In the genomic region with DNA sequence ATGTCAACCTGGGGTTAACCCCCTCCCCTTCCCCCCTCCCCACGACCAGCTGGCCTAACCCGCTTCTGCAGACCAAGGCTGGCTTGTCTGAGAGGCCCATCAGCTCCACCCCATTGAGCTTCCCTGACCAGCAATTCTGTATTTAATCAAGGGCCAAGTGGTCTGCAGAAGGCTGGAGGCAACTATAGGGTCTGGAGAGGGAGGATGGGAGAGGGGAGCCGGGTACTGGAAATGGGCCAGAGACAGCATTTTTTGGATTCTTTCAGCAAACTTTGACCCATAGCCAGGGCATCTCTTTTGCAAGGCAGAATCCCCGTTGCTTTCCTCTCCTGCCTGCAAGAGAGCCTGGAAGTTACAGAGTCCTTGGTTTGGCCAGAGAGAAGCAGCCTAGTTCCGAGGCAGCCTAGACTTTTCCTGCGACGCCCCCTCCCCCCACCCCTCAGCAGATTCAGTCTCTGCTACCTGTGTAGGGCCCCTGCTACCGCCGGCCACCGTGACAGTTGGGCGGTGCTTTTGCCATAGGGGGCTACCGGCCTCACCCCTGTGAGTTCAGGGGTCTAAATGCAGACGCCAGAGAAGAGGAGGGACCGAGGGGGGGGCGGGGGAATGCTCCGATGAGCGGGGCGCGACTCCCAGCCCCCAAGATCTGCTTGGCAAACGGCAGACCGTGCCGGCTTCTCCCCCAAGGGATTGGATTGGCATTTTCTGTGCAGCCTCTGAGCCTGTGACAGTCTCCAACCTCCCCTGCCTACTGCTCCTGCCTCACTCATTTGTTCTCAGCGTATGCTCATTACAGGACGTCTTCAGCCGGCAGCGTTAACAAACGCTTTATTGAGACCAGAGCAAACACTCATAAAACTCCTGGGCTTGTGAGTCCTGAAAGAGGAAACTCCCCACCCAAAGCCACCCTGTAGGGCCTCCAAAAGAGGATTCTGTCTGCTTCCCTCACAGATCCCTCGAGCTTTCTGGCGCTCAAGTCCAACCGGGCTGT, we compare ENCODE assay signal across 8 mouse cellular contexts. TPM values are rescaled to one million over a fixed set of nuclear protein-coding genes. Genes with fewer than 3 reads are reported as not detected.
DNase-seq lines count a peak whose midpoint lies in the region; ATAC-seq and TF ChIP-seq lines count a peak whose summit lies in the region.

No protein-coding gene starts in this region.

- no peaks in the 10 kb centered on the region for H3K9me3 ChIP-seq in forebrain, embryonic 10.5 days
- no peaks in the 10 kb centered on the region for H3K9me3 ChIP-seq in limb, embryonic 12.5 days

- H3K4me2 ChIP-seq in limb, embryonic 12.5 days: peak overlapping the region; percentile 76

- H3K4me3 ChIP-seq in forebrain, embryonic 10.5 days: peak overlapping the region; percentile 48
- peak overlapping the region; percentile 36 for H3K4me3 ChIP-seq in limb, embryonic 12.5 days (replicated peaks)
- peak overlapping the region; percentile 15; the same call in 1 of the 2 replicates for H3K4me3 ChIP-seq in olfactory bulb, adult 2 months (ENCODE audit: insufficient read depth, low read depth, low read length)

- no peaks in the 10 kb centered on the region for H3K36me3 ChIP-seq in forebrain, embryonic 10.5 days (replicated peaks)
- no peaks in the 10 kb centered on the region for H3K36me3 ChIP-seq in limb, embryonic 12.5 days

- no peak for ATAC-seq in limb, embryonic 12.5 days (ENCODE audit: insufficient number of reproducible peaks, insufficient read depth, low FRiP score, low TSS enrichment, low read depth)
- ATAC-seq in cerebellum, adult (ENCODE audit: insufficient number of reproducible peaks, low FRiP score, low TSS enrichment): no peak

- 2% methylated on average over 30 of the region's 30 CpGs for WGBS in forebrain, embryonic 10.5 days
- WGBS in limb, embryonic 12.5 days: under 1% methylated on average over 29 of the region's 30 CpGs
- WGBS in olfactory bulb, adult 2 months: 4% methylated on average over 30 of the region's 30 CpGs

- H3K9ac ChIP-seq in limb, embryonic 12.5 days (replicated peaks): peak overlapping the region; percentile 50

- H3K27me3 ChIP-seq in forebrain, embryonic 10.5 days (ENCODE audit: poor library complexity, severe bottlenecking): peaks cover 86% of the 10 kb centered on the region
- peaks cover 44% of the 10 kb centered on the region for H3K27me3 ChIP-seq in limb, embryonic 12.5 days

- DNase-seq in kidney, postnatal 14 days: peak; percentile 28
- no peak for DNase-seq in kidney, adult 11 months
- DNase-seq in forebrain, embryonic 10.5 days (ENCODE audit: extremely low spot score, low spot score): peak; percentile 71
- DNase-seq in cerebellum, adult 9-10 months: no peak
- DNase-seq in testis, postnatal 14 days (ENCODE audit: low spot score): no peak

- TF ChIP-seq CTCF in olfactory bulb, adult 2 months (IDR thresholded peaks at IDR 0.05; ENCODE audit: insufficient read depth, low read depth, low read length): no peak

- H3K4me1 ChIP-seq in forebrain, embryonic 10.5 days: peaks cover 94% of the 10 kb centered on the region
- H3K4me1 ChIP-seq in limb, embryonic 12.5 days (replicated peaks): peaks cover 70% of the 10 kb centered on the region
- peaks cover 33% of the 10 kb centered on the region for H3K4me1 ChIP-seq in olfactory bulb, adult 2 months (ENCODE audit: control insufficient read depth, insufficient read depth, low read length)

- no peak for TF ChIP-seq POLR2A in olfactory bulb, adult 2 months (IDR thresholded peaks at IDR 0.05; ENCODE audit: insufficient read depth, low read depth, low read length)

- peak overlapping the region; percentile 87 for H3K27ac ChIP-seq in forebrain, embryonic 10.5 days
- peak overlapping the region; percentile 86 for H3K27ac ChIP-seq in limb, embryonic 12.5 days
- no peak overlapping the region for H3K27ac ChIP-seq in olfactory bulb, adult 2 months (ENCODE audit: insufficient read depth, low read depth, low read length)

RNA-seq across cellular contexts. Expression of gene Dlk1, which starts 2.9 kb away (rescaled TPM):
- polyA plus RNA-seq in forebrain, embryonic 10.5 days (2016; fragmentation: Nextera tagmentation; extraction: Ambion mirVana): 200 and 274 TPM in 2 replicates
- polyA plus RNA-seq in limb, embryonic 12.5 days (2016; fragmentation: Nextera tagmentation; extraction: Ambion mirVana): 120 and 148 TPM in 2 replicates
- polyA plus RNA-seq in olfactory bulb, adult 2 months (2012; ENCODE audit: insufficient read depth, insufficient read length, low replicate concordance, missing spikeins): not detected in 2 replicates

Comparison
In these comparisons a context has a peak if more than half of its experiments do, and no peak if none do; other contexts are left out.
1. DNase-seq: peak in kidney, postnatal 14 days (single experiment) and forebrain, embryonic 10.5 days (single experiment); none in kidney, adult 11 months (single experiment), cerebellum, adult 9-10 months (single experiment) and testis, postnatal 14 days (single experiment).
2. RNA of gene Dlk1, which starts 2.9 kb away (polyA plus RNA-seq): 200 to 274 TPM in forebrain, embryonic 10.5 days and 120 to 148 TPM in limb, embryonic 12.5 days; not detected in olfactory bulb, adult 2 months; every median in the first group is over 100 times any median in the second.
3. Peak in every context shown above with its lines, with median percentiles within 50 percentile points of each other: H3K4me3 ChIP-seq.